Mouse (Mus musculus) liver, postnatal 0 days (tissue): Measurements from ENCODE around the gene Lck. TPM values are rescaled to one million over a fixed set of nuclear protein-coding genes. Genes with fewer than 3 reads are reported as not detected.

Experiments used
- ATAC-seq: fragments of 200-750 bp; cut with Nextera tagmentation; 2 replicates; pipeline ENCODE4 v1.8.0; 2017; ENCODE audit warnings: mild to moderate bottlenecking, moderate library complexity
- DNase-seq: peaks from one replicate; pipeline ENCODE4 v3.0.0-alpha.2; 2016
- H3K27ac ChIP-seq: fragments of 300-500 bp; sonication (generic); 2 replicates; pipeline ENCODE4 v1.5.1; 2014; ENCODE audit warnings: antibody characterized with exemption, moderate library complexity, mild to moderate bottlenecking, low read depth
- H3K27me3 ChIP-seq: fragments of 300-500 bp; sonication (generic); 2 replicates; pipeline ENCODE4 v1.6.1; 2014; ENCODE audit warnings: low read length, control low read depth, mixed read lengths; ENCODE audit not compliant: insufficient read depth
- H3K36me3 ChIP-seq: fragments of 300-500 bp; sonication (generic); replicated peaks from 2 replicates; pipeline ENCODE4 v1.6.1; 2014; ENCODE audit warnings: mild to moderate bottlenecking, control low read depth, low read length, moderate library complexity, mixed read lengths; ENCODE audit not compliant: insufficient read depth
- H3K4me1 ChIP-seq: fragments of 300-500 bp; sonication (generic); 2 replicates; pipeline ENCODE4 v1.6.1; 2014; ENCODE audit warnings: antibody characterized with exemption, mild to moderate bottlenecking, control low read depth; ENCODE audit not compliant: insufficient read depth
- H3K4me2 ChIP-seq: fragments of 300-500 bp; sonication (generic); 2 replicates; pipeline ENCODE4 v1.6.1; 2014; ENCODE audit warnings: low read depth, mild to moderate bottlenecking, low read length, moderate library complexity, mixed read lengths
- H3K4me3 ChIP-seq: fragments of 300-500 bp; sonication (generic); 2 replicates; pipeline ENCODE4 v1.5.1; 2014; ENCODE audit warnings: low read depth, low read length
- H3K9ac ChIP-seq: fragments of 300-500 bp; sonication (generic); replicated peaks from 2 replicates; pipeline ENCODE4 v1.6.1; 2014; ENCODE audit warnings: mild to moderate bottlenecking, moderate library complexity
- H3K9me3 ChIP-seq: fragments of 300-500 bp; sonication (generic); 2 replicates; pipeline ENCODE4 v1.6.1; 2016; ENCODE audit warnings: mild to moderate bottlenecking, control low read depth, low read length, mixed read lengths
- CTCF ChIP-seq: sonication (generic); IDR thresholded peaks from 2 replicates; pipeline ENCODE4 v1.5.1; 2016; ENCODE audit warnings: antibody characterized with exemption, low read depth
- EP300 ChIP-seq: IDR thresholded peaks from 2 replicates; pipeline ENCODE4 v1.6.1; 2016; ENCODE audit warnings: antibody characterized with exemption, low read depth, mild to moderate bottlenecking
- WGBS: fragments of 180-500 bp; shearing (Covaris S2); extraction: QIAGEN DNeasy Blood & Tissue Kit; methylation state at CpG from one replicate; pipeline ENCODE4 v1.1.7; 2014; ENCODE audit not compliant: insufficient replicate concordance; 5-methylcytosine and 5-hydroxymethylcytosine counted together
- polyA plus RNA-seq: library from polyadenylated mRNA; unstranded; fragments of >200 nt; fragmentation: Nextera tagmentation; extraction: Ambion mirVana; gene quantifications from 2 replicates; pipeline ENCODE4 v1.2.1, GENCODE M21; 2015

The Lck gene
- polyA plus RNA-seq, 1 experiment from 2014 or later = 3.4 TPM

GRCm38 (mm10) chr4:129509650-129510049 is 63.8 kb downstream of the Lck start:
- no peak overlapping the region for H3K9ac ChIP-seq
- H3K27me3 ChIP-seq = peaks cover 8% of the 10 kb centered on the region; the same call in 1 of the 2 replicates
- H3K4me3 ChIP-seq = no peak overlapping the region
- no peak for ATAC-seq
- no peaks in the 10 kb centered on the region for H3K9me3 ChIP-seq
- H3K4me2 ChIP-seq = no peak overlapping the region
- H3K4me1 ChIP-seq = peaks cover 19% of the 10 kb centered on the region
- DNase-seq = no peak
- no peak for TF ChIP-seq CTCF
- TF ChIP-seq EP300 = no peak
- H3K36me3 ChIP-seq = no peaks in the 10 kb centered on the region
- H3K27ac ChIP-seq = no peak overlapping the region
- WGBS = 66% methylated on average over 3 of the region's 3 CpGs

- TF ChIP-seq CTCF (no peak), EP300 (no peak)
- H3K4me3 ChIP-seq = no peak overlapping the region
- DNase-seq (no peak), ATAC-seq (no peak)
- H3K9me3 ChIP-seq = no peaks in the 10 kb centered on the region
- peaks cover 18% of the 10 kb centered on the region for H3K4me1 ChIP-seq
- 63% methylated on average over 15 of the region's 15 CpGs for WGBS
- H3K4me2 ChIP-seq = no peak overlapping the region
- no peaks in the 10 kb centered on the region for H3K36me3 ChIP-seq
- no peak overlapping the region for H3K9ac ChIP-seq
- no peak overlapping the region for H3K27ac ChIP-seq
- peaks cover 4% of the 10 kb centered on the region; the same call in 1 of the 2 replicates for H3K27me3 ChIP-seq
Observed at GRCm38 (mm10) chr4:129508834-129509600, 64.4 kb downstream of the Lck start.

GRCm38 (mm10) chr4:129508237-129508515 is 65.3 kb downstream of the Lck start:
- 39% methylated on average over 3 of the region's 3 CpGs for WGBS
- DNase-seq = no peak
- Histone ChIP-seq H3K9ac (no peak overlapping the region), H3K4me1 (peaks cover 17% of the 10 kb centered on the region), H3K4me3 (no peak overlapping the region), H3K27me3 (peaks cover 3% of the 10 kb centered on the region; the same call in 1 of the 2 replicates), H3K4me2 (no peak overlapping the region), H3K27ac (no peak overlapping the region), H3K36me3 (no peaks in the 10 kb centered on the region), H3K9me3 (no peaks in the 10 kb centered on the region)
- no peak for ATAC-seq
- TF ChIP-seq CTCF = no peak
- no peak for TF ChIP-seq EP300

DNA sequence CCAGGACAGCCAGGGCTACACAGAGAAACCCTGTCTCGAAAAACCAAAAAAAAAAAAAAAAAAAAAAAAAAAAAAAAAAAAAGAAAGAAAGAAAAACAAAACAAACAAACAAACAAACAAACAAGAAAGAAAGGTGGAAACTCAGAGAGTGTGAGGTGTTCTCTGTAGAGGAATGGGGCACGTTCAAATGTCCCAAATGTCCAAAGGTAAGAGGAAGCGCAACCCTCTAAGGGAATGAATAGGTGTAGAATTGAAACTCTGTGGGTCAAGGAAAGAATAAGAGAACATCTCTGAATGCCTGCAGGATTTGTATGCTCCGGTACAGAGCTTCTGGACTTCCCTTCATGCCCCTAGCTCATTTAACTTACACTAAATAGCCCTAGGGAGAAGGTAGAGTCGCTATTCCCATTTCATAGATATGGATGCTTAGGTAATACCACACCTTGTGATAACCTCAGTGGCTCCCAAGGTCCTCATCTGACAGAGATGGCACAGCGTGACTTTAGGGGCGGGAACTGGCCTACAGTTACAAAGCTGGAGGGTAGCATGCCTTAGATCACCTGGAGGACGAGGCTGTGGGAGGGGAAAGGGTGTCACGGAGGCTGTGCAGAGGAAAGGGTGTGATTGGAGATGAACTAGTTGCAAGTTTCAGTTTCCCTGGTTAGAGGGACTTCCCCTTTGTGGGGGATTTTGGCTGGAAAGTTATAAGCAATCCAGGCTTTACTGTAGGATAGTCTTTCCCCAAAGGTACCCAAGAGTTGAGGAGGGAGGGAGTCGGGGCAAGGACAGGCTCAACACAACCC is 65.8 kb downstream of the Lck start:
- Histone ChIP-seq H3K9me3 (no peaks in the 10 kb centered on the region), H3K4me1 (peaks cover 22% of the 10 kb centered on the region), H3K27ac (no peak overlapping the region), H3K9ac (no peak overlapping the region; the same call in 1 of the 2 replicates), H3K4me2 (0 out of 2 replicates have a peak overlapping the region, but pooled peaks have one; percentile 7), H3K4me3 (no peak overlapping the region), H3K27me3 (no peaks in the 10 kb centered on the region), H3K36me3 (no peaks in the 10 kb centered on the region)
- 50% methylated on average over 9 of the region's 10 CpGs for WGBS
- DNase-seq = no peak
- ATAC-seq = no peak
- TF ChIP-seq EP300 (no peak), CTCF (no peak)

DNA sequence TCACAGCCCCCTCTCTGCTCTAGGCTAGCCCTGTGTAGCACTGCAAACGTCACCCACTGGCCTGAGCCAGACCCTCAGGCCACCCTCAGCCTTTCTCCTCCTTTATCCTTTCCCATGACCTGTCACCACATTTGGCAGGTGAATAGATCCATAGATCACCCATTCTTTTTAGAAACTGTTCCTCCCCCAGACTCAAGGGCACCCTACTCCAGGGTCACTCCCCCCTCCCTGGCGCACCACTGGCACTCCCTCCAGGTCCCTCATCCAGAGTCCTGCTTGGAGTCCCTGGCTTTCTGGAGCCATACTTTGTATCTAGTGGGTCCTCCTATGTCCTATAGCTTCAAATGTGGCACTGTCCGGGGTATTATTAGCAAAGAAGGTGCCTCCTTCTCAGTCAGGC is 67.9 kb downstream of the Lck start:
- Histone ChIP-seq H3K9ac (no peak overlapping the region), H3K4me2 (no peak overlapping the region), H3K9me3 (no peaks in the 10 kb centered on the region), H3K4me3 (no peak overlapping the region), H3K27me3 (no peaks in the 10 kb centered on the region), H3K36me3 (no peaks in the 10 kb centered on the region), H3K4me1 (peaks cover 23% of the 10 kb centered on the region), H3K27ac (no peak overlapping the region)
- ATAC-seq = no peak
- no peak for DNase-seq
- WGBS = 86% methylated on average over 3 of the region's 3 CpGs
- TF ChIP-seq EP300 = no peak
- no peak for TF ChIP-seq CTCF

- 43% methylated on average over 11 of the region's 11 CpGs for WGBS
- H3K27ac ChIP-seq = 0 out of 2 replicates have a peak overlapping the region, but pooled peaks have one; percentile 16
- no peak for DNase-seq
- H3K9ac ChIP-seq = no peak overlapping the region
- no peaks in the 10 kb centered on the region for H3K27me3 ChIP-seq
- no peaks in the 10 kb centered on the region for H3K9me3 ChIP-seq
- H3K4me1 ChIP-seq = peaks cover 28% of the 10 kb centered on the region
- H3K4me2 ChIP-seq = no peak overlapping the region
- H3K4me3 ChIP-seq = no peak overlapping the region
- TF ChIP-seq EP300 (no peak), CTCF (no peak)
- ATAC-seq = no peak
- no peaks in the 10 kb centered on the region for H3K36me3 ChIP-seq
Observed at GRCm38 (mm10) chr4:129502901-129503444, 70.5 kb downstream of the Lck start.
